In genomic region chr1:132389886-132390585, GRCm38 (mm10) we compare ENCODE assay signal across 7 mouse cellular contexts. TPM values are rescaled to one million over a fixed set of nuclear protein-coding genes. Genes with fewer than 3 reads are reported as not detected.
DNase-seq lines count a peak whose midpoint lies in the region; ATAC-seq lines count a peak whose summit lies in the region.

No protein-coding gene starts in this region.

- no peaks in the 10 kb centered on the region for H3K79me2 ChIP-seq in macrophage (ENCODE audit: inconsistent target)

- no peaks in the 10 kb centered on the region for H3K36me3 ChIP-seq in forebrain, embryonic 15.5 days
- no peaks in the 10 kb centered on the region for H3K36me3 ChIP-seq in hindbrain, embryonic 12.5 days
- no peaks in the 10 kb centered on the region for H3K36me3 ChIP-seq in macrophage (ENCODE audit: inconsistent target)

- 6% methylated on average over 15 of the region's 15 CpGs for whole genome bisulfite sequencing in forebrain, embryonic 15.5 days
- WGBS in hindbrain, embryonic 12.5 days = 11% methylated on average over 15 of the region's 15 CpGs
- WGBS in macrophage (ENCODE audit: missing documents) = 50% methylated on average over 15 of the region's 15 CpGs

- ATAC-seq in forebrain, embryonic 15.5 days (replicated peaks) = peak; percentile 27
- ATAC-seq in hindbrain, embryonic 12.5 days (ENCODE audit: low FRiP score) = no peak

- H3K9ac ChIP-seq in forebrain, embryonic 15.5 days (replicated peaks) = peak overlapping the region; percentile 93
- peak overlapping the region; percentile 63 for H3K9ac ChIP-seq in hindbrain, embryonic 12.5 days

- H3K4me2 ChIP-seq in forebrain, embryonic 15.5 days (replicated peaks) = peak overlapping the region; percentile 95
- H3K4me2 ChIP-seq in hindbrain, embryonic 12.5 days (replicated peaks) = peak overlapping the region; percentile 85

- peak overlapping the region; percentile 93 for H3K27ac ChIP-seq in forebrain, embryonic 15.5 days (replicated peaks)
- peak overlapping the region; percentile 93 for H3K27ac ChIP-seq in hindbrain, embryonic 12.5 days
- H3K27ac ChIP-seq in macrophage = no peak overlapping the region

- DNase-seq in MN1 (ENCODE audit: low spot score) = peak; percentile 67
- DNase-seq in cerebellum, adult 11-12 months = peak; percentile 95
- peak; percentile 80 for DNase-seq in left cerebral cortex, adult 11 months (ENCODE audit: low spot score)
- DNase-seq in spleen, adult 12 weeks (ENCODE audit: low spot score) = peak; percentile 76

- H3K27me3 ChIP-seq in forebrain, embryonic 15.5 days = no peaks in the 10 kb centered on the region
- H3K27me3 ChIP-seq in hindbrain, embryonic 12.5 days = no peaks in the 10 kb centered on the region

- H3K4me1 ChIP-seq in forebrain, embryonic 15.5 days = peaks cover 64% of the 10 kb centered on the region
- H3K4me1 ChIP-seq in hindbrain, embryonic 12.5 days = peaks cover 58% of the 10 kb centered on the region

- H3K9me3 ChIP-seq in forebrain, embryonic 15.5 days = no peaks in the 10 kb centered on the region
- no peaks in the 10 kb centered on the region for H3K9me3 ChIP-seq in hindbrain, embryonic 12.5 days (replicated peaks)

- peak overlapping the region; percentile 87 for H3K4me3 ChIP-seq in forebrain, embryonic 15.5 days
- peak overlapping the region; percentile 88 for H3K4me3 ChIP-seq in hindbrain, embryonic 12.5 days
- H3K4me3 ChIP-seq in macrophage (ENCODE audit: inconsistent target) = peak overlapping the region; percentile 46

RNA-seq across cellular contexts. Expression of gene Tmcc2, which starts 1.0 kb away (rescaled TPM):
- polyA plus RNA-seq in forebrain, embryonic 15.5 days (2015; fragmentation: Nextera tagmentation; extraction: Ambion mirVana) = 33.1 and 33.3 TPM in 2 replicates
- 36.3 and 37.8 TPM in 2 replicates for polyA plus RNA-seq in hindbrain, embryonic 12.5 days (2016; fragmentation: Nextera tagmentation; extraction: Ambion mirVana)
- total RNA-seq in macrophage (2018; cell fraction: chromatin; rRNA removed) = 1 to 10 TPM in 21 of 26 experiments, under 1 TPM in 5; 0.48 to 9.3 (median 2.8) TPM
- 1 to 10 TPM in 25 of 26 experiments, under 1 TPM in 1; 0.76 to 6.4 (median 3.9) TPM for total RNA-seq in macrophage (2018; cell fraction: cytosol; rRNA removed)
- total RNA-seq in macrophage (2018; cell fraction: nucleus; rRNA removed) = 10 to 100 TPM in 1 of 26 experiments, 1 to 10 TPM in 25; 1.6 to 13.6 (median 5.0) TPM
- polyA plus RNA-seq in macrophage (2018) = 2.6 to 6.5 TPM (median 2.9 TPM) in 3 replicates

RNA-seq across cellular contexts. Expression of gene Dstyk, which starts 27.3 kb away (rescaled TPM):
- polyA plus RNA-seq in forebrain, embryonic 15.5 days (2015; fragmentation: Nextera tagmentation; extraction: Ambion mirVana) = 11.3 and 13.2 TPM in 2 replicates
- polyA plus RNA-seq in hindbrain, embryonic 12.5 days (2016; fragmentation: Nextera tagmentation; extraction: Ambion mirVana) = 14.3 and 14.6 TPM in 2 replicates
- total RNA-seq in macrophage (2018; cell fraction: chromatin; rRNA removed) = 100 to 1,000 TPM in 11 of 26 experiments, 10 to 100 TPM in 15; 59.5 to 135 (median 84.8) TPM
- total RNA-seq in macrophage (2018; cell fraction: cytosol; rRNA removed) = 10 to 100 TPM in 15 of 26 experiments, 1 to 10 TPM in 11; 4.1 to 19.7 (median 11.6) TPM
- 10 to 100 TPM; 24.5 to 92.9 (median 52.1) TPM for total RNA-seq in macrophage (2018; cell fraction: nucleus; rRNA removed)
- 9.6 to 14.6 TPM (median 10.1 TPM) in 3 replicates for polyA plus RNA-seq in macrophage (2018)
